Mouse (Mus musculus) heart, postnatal 0 days (tissue): ENCODE results near the gene Zbtb21.
"Not testable (repeated sequence)": the region's sequence is repeated elsewhere in the genome, so short reads cannot be mapped to it uniquely, and the experiment has no call there.

Experiments
- CTCF ChIP-seq: IDR thresholded peaks from 2 replicates; pipeline ENCODE4 v1.5.1; 2016; ENCODE audit warnings: antibody characterized with exemption, control low read depth, low read depth
- EP300 ChIP-seq: IDR thresholded peaks from 2 replicates; pipeline ENCODE4 v1.6.1; 2016; ENCODE audit warnings: antibody characterized with exemption, low read depth

DNA sequence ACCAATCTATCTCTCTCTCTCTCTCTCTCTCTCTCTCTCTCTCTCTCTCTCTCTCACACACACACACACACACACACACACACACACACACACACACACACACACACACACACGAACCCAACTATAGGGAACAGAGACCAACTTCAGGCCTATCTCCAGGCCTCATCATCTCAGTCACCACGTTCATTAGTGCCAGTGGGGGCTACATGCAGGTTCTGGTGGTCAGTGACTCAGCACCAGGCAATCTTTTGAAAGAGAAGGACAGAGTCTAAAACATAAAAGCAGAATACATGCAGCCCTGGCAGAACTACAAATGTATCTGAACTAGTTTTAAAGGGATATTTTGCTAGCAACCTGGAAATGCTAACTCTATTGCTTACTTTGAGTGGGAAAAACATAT, 15.4 kb downstream of the Zbtb21 start:
- TF ChIP-seq EP300, CTCF: not testable (repeated sequence)
